Mouse (Mus musculus): Measurements from ENCODE around the gene 2010111I01Rik. TPM values are rescaled to one million over a fixed set of nuclear protein-coding genes. Genes with fewer than 3 reads are reported as not detected.

Gene 2010111I01Rik
- total and polyA plus RNA-seq, 2 experiments from 2014 or later, result 16.2 to 30.3 TPM

DNA sequence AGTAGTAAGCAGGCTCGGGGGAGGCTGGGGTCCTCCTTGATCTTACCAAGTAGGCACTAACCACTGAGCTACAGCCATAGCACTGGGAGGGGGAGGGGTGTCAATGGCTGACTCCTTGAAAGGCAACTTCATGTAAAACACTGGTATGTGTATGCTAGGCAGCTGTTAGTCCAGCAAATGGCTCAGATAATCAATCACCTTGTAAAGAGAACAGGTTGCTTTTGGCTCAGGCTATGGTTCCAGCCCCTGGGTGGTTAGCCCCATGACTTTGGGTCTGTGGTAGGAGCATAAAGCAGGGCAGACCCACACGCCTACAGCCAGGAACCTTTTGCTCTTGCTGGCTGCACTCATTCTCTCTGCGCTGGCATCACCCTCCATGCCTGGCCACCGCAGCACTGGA lies 325.4 kb downstream of the 2010111I01Rik start:
- Histone ChIP-seq H3K9ac (replicated peaks; ENCODE audit: low read length, poor library complexity, severe bottlenecking) (no peak overlapping the region), H3K4me2 (ENCODE audit: low read depth, low read length, poor library complexity, severe bottlenecking) (no peak overlapping the region)

DNA sequence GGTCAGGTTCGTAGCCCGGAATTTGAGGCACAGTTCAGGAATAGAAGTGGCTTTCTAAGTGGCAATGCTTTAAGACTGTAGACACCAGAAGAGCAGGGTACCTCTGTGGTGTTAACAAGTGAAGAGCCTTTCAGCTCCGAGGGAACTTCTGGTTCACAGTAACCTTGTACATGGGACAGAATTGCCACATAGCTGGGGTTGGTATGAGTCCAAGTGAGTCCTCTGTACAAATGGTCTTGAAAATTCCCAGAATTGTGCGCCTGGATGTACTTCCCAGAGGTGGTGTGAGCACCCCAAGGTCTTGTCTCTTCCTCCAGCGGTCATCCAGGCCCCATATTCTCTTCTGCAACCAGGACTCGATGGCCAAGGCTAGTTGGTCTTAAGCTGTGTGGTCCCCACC lies 326.3 kb downstream of the 2010111I01Rik start:
- ATAC-seq (ENCODE audit: low FRiP score), result no peak
- no peak overlapping the region for H3K4me2 ChIP-seq (ENCODE audit: low read depth, low read length, poor library complexity, severe bottlenecking)
- no peak for TF ChIP-seq CTCF (IDR thresholded peaks at IDR 0.05)
- H3K27ac ChIP-seq (ENCODE audit: low read depth, low read length), result no peak overlapping the region
- no peaks in the 10 kb centered on the region; the same call in 1 of the 2 replicates for H3K4me1 ChIP-seq (ENCODE audit: insufficient read depth, low read length)
- no peak for DNase-seq (ENCODE audit: low spot score)
- WGBS, result 97% methylated on average over 6 of the region's 6 CpGs
- no peaks in the 10 kb centered on the region for H3K27me3 ChIP-seq (ENCODE audit: insufficient read depth, low read length)
- no peak overlapping the region for H3K9ac ChIP-seq (replicated peaks; ENCODE audit: low read length, poor library complexity, severe bottlenecking)
- H3K4me3 ChIP-seq (ENCODE audit: low read depth, low read length), result no peak overlapping the region
- 0 out of 2 replicates have a peak, but pooled peaks cover 3% of the 10 kb centered on the region for H3K36me3 ChIP-seq (ENCODE audit: insufficient read depth, low read length)
- H3K9me3 ChIP-seq (ENCODE audit: low read length), result no peaks in the 10 kb centered on the region

More for the DNA sequence above, 325.4 kb downstream of the 2010111I01Rik start:
- no peaks in the 10 kb centered on the region for H3K27me3 ChIP-seq (ENCODE audit: insufficient read depth, low read length)
- ATAC-seq (ENCODE audit: low FRiP score) (no peak), DNase-seq (ENCODE audit: low spot score) (no peak)
- peaks cover 9% of the 10 kb centered on the region for H3K36me3 ChIP-seq (ENCODE audit: insufficient read depth, low read length)
- WGBS, result 94% methylated on average over 4 of the region's 4 CpGs
- H3K4me1 ChIP-seq (ENCODE audit: insufficient read depth, low read length), result no peaks in the 10 kb centered on the region; the same call in 1 of the 2 replicates
- no peaks in the 10 kb centered on the region for H3K9me3 ChIP-seq (ENCODE audit: low read length)
- H3K27ac ChIP-seq (ENCODE audit: low read depth, low read length), result no peak overlapping the region
- no peak for TF ChIP-seq CTCF (IDR thresholded peaks at IDR 0.05)
- no peak overlapping the region for H3K4me3 ChIP-seq (ENCODE audit: low read depth, low read length)

DNA sequence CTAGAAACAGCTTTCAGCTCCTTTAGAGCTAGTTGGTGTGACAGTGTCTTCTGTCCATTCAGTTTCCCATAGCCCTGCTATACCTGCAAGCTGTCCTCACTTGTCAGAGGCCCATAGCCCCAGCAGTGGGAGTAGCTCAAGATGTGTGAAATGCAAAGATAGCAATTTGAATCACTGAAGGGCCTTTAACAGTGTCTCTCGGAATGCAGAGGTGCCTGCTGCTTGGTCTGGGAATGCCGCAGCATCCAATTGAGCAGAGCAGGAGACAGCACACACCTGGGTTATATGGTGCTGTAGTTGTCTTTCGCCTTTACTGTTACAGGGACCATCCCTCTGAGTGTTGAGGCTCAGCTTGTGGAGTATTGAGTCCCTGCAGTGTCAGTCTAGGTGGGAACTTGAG lies 329.0 kb downstream of the 2010111I01Rik start:
- Histone ChIP-seq H3K9me3 (ENCODE audit: low read length) (no peaks in the 10 kb centered on the region), H3K27me3 (ENCODE audit: insufficient read depth, low read length) (no peaks in the 10 kb centered on the region), H3K4me1 (ENCODE audit: insufficient read depth, low read length) (no peaks in the 10 kb centered on the region; the same call in 1 of the 2 replicates), H3K36me3 (ENCODE audit: insufficient read depth, low read length) (peaks cover 5% of the 10 kb centered on the region; the same call in 1 of the 2 replicates), H3K27ac (ENCODE audit: low read depth, low read length) (no peak overlapping the region), H3K4me2 (ENCODE audit: low read depth, low read length, poor library complexity, severe bottlenecking) (no peak overlapping the region), H3K4me3 (ENCODE audit: low read depth, low read length) (no peak overlapping the region), H3K9ac (replicated peaks; ENCODE audit: low read length, poor library complexity, severe bottlenecking) (no peak overlapping the region)
- ATAC-seq (ENCODE audit: low FRiP score) (no peak), DNase-seq (ENCODE audit: low spot score) (no peak)
- no peak for TF ChIP-seq CTCF (IDR thresholded peaks at IDR 0.05)
- WGBS, result 62% methylated on average over 3 of the region's 3 CpGs

DNA sequence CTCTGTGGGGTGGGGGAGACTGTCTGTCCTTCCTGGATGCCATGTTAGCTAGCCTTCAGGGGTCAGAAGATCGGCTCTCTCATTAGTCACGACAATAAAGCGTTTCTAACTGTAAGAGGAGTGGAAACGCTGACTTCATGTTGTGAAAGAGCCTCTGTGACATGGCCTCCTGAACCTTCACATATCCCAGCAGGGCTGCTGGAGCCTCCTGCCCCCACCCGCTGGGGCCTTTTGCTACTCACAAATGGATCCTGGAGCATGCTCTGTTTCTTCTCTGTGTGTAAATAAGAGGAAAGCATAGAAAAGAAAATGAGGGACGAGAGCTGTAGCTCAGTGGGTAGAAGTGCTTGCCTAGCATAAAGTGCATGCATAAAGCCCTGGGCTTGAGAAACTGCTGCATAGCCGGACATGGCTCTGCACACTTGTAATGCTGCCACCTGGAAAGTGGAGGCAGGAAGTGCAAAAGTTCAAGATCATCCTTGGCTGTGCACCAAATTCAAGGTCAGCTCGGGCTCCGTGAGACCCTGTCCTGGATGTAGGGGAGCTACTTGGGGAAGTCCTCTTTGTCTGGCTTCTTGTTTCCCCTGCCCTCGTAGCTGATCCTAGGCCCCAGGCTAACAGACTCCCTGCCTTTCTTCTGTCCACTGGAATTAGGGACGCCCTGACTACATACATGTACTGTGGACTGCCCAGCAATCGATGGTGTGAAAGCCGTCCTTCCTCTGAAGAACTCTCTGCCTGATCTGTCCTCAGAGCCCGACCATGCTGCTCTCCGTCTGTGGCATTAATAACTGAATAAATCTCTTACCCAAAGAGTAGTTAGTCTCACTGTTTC lies 329.9 kb downstream of the 2010111I01Rik start:
- H3K36me3 ChIP-seq (ENCODE audit: insufficient read depth, low read length), result peaks cover 12% of the 10 kb centered on the region; the same call in 1 of the 2 replicates
- no peaks in the 10 kb centered on the region; the same call in 1 of the 2 replicates for H3K4me1 ChIP-seq (ENCODE audit: insufficient read depth, low read length)
- WGBS, result 23% methylated on average over 15 of the region's 15 CpGs
- H3K27me3 ChIP-seq (ENCODE audit: insufficient read depth, low read length), result no peaks in the 10 kb centered on the region
- no peak overlapping the region for H3K27ac ChIP-seq (ENCODE audit: low read depth, low read length)
- no peak for TF ChIP-seq CTCF (IDR thresholded peaks at IDR 0.05)
- H3K9ac ChIP-seq (replicated peaks; ENCODE audit: low read length, poor library complexity, severe bottlenecking), result no peak overlapping the region
- no peak overlapping the region for H3K4me3 ChIP-seq (ENCODE audit: low read depth, low read length)
- H3K4me2 ChIP-seq (ENCODE audit: low read depth, low read length, poor library complexity, severe bottlenecking), result no peak overlapping the region
- DNase-seq (ENCODE audit: low spot score), result peak; percentile 27
- no peak for ATAC-seq (ENCODE audit: low FRiP score)
- no peaks in the 10 kb centered on the region for H3K9me3 ChIP-seq (ENCODE audit: low read length)

DNA sequence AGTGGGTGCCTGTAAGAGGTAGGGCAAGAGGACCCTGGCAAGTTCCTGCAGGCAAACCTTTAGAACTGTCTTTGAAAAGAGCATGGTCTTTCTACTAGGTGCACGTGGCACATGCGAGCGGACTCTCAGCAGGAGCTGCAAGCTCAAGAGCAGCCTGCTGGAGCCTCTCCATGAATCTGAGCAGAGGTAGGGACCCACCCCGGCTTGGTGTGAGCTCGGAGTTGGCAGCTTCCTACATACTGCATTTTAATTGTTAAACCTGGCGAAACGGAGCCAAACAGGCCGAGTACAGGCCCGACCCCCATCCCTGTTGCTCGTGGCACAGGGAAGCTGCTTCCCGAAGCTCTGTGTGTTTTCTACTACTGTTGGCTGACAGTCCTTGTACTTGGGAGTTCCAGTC lies 331.6 kb downstream of the 2010111I01Rik start:
- Histone ChIP-seq H3K4me2 (ENCODE audit: low read depth, low read length, poor library complexity, severe bottlenecking) (no peak overlapping the region), H3K4me3 (ENCODE audit: low read depth, low read length) (no peak overlapping the region), H3K9me3 (ENCODE audit: low read length) (no peaks in the 10 kb centered on the region), H3K27ac (ENCODE audit: low read depth, low read length) (no peak overlapping the region), H3K4me1 (ENCODE audit: insufficient read depth, low read length) (no peaks in the 10 kb centered on the region; the same call in 1 of the 2 replicates), H3K36me3 (ENCODE audit: insufficient read depth, low read length) (peaks cover 15% of the 10 kb centered on the region; the same call in 1 of the 2 replicates), H3K27me3 (ENCODE audit: insufficient read depth, low read length) (no peaks in the 10 kb centered on the region), H3K9ac (replicated peaks; ENCODE audit: low read length, poor library complexity, severe bottlenecking) (no peak overlapping the region)
- DNase-seq (ENCODE audit: low spot score) (no peak), ATAC-seq (ENCODE audit: low FRiP score) (no peak)
- no peak for TF ChIP-seq CTCF (IDR thresholded peaks at IDR 0.05)
- 92% methylated on average over 11 of the region's 11 CpGs for WGBS

DNA sequence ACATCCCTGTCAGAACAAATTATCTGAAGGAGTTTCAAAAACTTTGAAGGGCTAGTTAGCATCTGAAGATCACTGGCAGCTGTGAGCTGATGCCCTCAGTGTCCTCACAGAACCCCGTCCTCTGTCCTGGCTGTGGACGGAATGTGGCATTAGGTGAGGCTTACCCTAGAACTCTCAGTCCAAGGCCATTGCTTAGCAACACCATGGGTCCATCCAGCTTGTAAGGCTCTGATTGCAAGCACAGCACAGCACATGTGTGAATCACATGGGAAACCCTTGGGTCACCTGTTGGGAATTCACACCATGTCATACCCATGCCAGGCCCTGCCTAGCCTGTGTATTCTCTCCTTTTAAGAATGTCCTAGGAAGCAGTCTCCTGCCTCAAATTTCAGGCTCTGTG lies 332.3 kb downstream of the 2010111I01Rik start:
- Histone ChIP-seq H3K36me3 (ENCODE audit: insufficient read depth, low read length) (peaks cover 15% of the 10 kb centered on the region; the same call in 1 of the 2 replicates), H3K27ac (ENCODE audit: low read depth, low read length) (no peak overlapping the region), H3K4me2 (ENCODE audit: low read depth, low read length, poor library complexity, severe bottlenecking) (no peak overlapping the region), H3K9ac (replicated peaks; ENCODE audit: low read length, poor library complexity, severe bottlenecking) (no peak overlapping the region), H3K9me3 (ENCODE audit: low read length) (no peaks in the 10 kb centered on the region), H3K4me1 (ENCODE audit: insufficient read depth, low read length) (peaks cover 6% of the 10 kb centered on the region; the same call in 1 of the 2 replicates), H3K4me3 (ENCODE audit: low read depth, low read length) (no peak overlapping the region), H3K27me3 (ENCODE audit: insufficient read depth, low read length) (no peaks in the 10 kb centered on the region)
- no peak for TF ChIP-seq CTCF (IDR thresholded peaks at IDR 0.05)
- no peak for DNase-seq (ENCODE audit: low spot score)
- no peak for ATAC-seq (ENCODE audit: low FRiP score)
- 92% methylated on average over 2 of the region's 2 CpGs for WGBS

All from midbrain, postnatal 0 days (tissue).